Mouse (Mus musculus): ENCODE results near the gene Foxn1. TPM values are rescaled to one million over a fixed set of nuclear protein-coding genes. Genes with fewer than 3 reads are reported as not detected.

The Foxn1 gene
- 0.06 TPM in 1 of 2 replicates, not detected in the other for polyA plus RNA-seq (2012; rRNA removed)

- TF ChIP-seq POLR2A (IDR thresholded peaks at IDR 0.05; ENCODE audit: low read depth, low read length) (no peak), CTCF (IDR thresholded peaks at IDR 0.05; ENCODE audit: extremely low read depth, insufficient read length, insufficient replicate concordance, low read depth, low read length) (no peak)
- Histone ChIP-seq H3K4me1 (ENCODE audit: control insufficient read depth, insufficient read depth, insufficient read length, low read length) (no peaks in the 10 kb centered on the region), H3K4me3 (ENCODE audit: low read depth, low read length) (no peak within 1 kb of the TSS), H3K27me3 (ENCODE audit: control insufficient read depth, insufficient read depth, low read length) (no peaks in the 10 kb centered on the region), H3K27ac (ENCODE audit: insufficient read depth, low read depth, low read length) (no peak within 1 kb of the TSS), H3K36me3 (ENCODE audit: control insufficient read depth, insufficient read depth, low read length) (no peaks in the 10 kb centered on the region)
- WGBS = 63% methylated on average over 14 of the region's 14 CpGs
These were observed at the start of gene Foxn1 for GRCm38 (mm10) chr11:78386508-78387043. Gene Foxn1, minus strand, starts transcription at chr11:78386558.

- Histone ChIP-seq H3K27me3 (ENCODE audit: control insufficient read depth, insufficient read depth, low read length) (no peaks in the 10 kb centered on the region), H3K27ac (ENCODE audit: insufficient read depth, low read depth, low read length) (peak overlapping the region; percentile 90), H3K36me3 (ENCODE audit: control insufficient read depth, insufficient read depth, low read length) (no peaks in the 10 kb centered on the region), H3K4me1 (ENCODE audit: control insufficient read depth, insufficient read depth, insufficient read length, low read length) (peaks cover 32% of the 10 kb centered on the region), H3K4me3 (ENCODE audit: low read depth, low read length) (peak overlapping the region; percentile 30)
- TF ChIP-seq POLR2A (IDR thresholded peaks at IDR 0.05; ENCODE audit: low read depth, low read length) = no peak
- peak; percentile 88 for TF ChIP-seq CTCF (IDR thresholded peaks at IDR 0.05; ENCODE audit: extremely low read depth, insufficient read length, insufficient replicate concordance, low read depth, low read length)
- WGBS = 4% methylated on average over 19 of the region's 19 CpGs
These were observed 49.5 kb upstream of the Foxn1 start for GRCm38 (mm10) chr11:78435776-78436349.

- Histone ChIP-seq H3K27ac (ENCODE audit: insufficient read depth, low read depth, low read length) (peak overlapping the region; percentile 96), H3K36me3 (ENCODE audit: control insufficient read depth, insufficient read depth, low read length) (no peaks in the 10 kb centered on the region), H3K4me1 (ENCODE audit: control insufficient read depth, insufficient read depth, insufficient read length, low read length) (peaks cover 32% of the 10 kb centered on the region), H3K27me3 (ENCODE audit: control insufficient read depth, insufficient read depth, low read length) (no peaks in the 10 kb centered on the region), H3K4me3 (ENCODE audit: low read depth, low read length) (no peak overlapping the region)
- TF ChIP-seq CTCF (IDR thresholded peaks at IDR 0.05; ENCODE audit: extremely low read depth, insufficient read length, insufficient replicate concordance, low read depth, low read length) = no peak
- peak; percentile 50; the same call in 1 of the 2 replicates for TF ChIP-seq POLR2A (IDR thresholded peaks at IDR 0.05; ENCODE audit: low read depth, low read length)
- WGBS = 20% methylated on average over 4 of the region's 4 CpGs
These were observed 47.7 kb upstream of the Foxn1 start for GRCm38 (mm10) chr11:78434052-78434451.

DNA sequence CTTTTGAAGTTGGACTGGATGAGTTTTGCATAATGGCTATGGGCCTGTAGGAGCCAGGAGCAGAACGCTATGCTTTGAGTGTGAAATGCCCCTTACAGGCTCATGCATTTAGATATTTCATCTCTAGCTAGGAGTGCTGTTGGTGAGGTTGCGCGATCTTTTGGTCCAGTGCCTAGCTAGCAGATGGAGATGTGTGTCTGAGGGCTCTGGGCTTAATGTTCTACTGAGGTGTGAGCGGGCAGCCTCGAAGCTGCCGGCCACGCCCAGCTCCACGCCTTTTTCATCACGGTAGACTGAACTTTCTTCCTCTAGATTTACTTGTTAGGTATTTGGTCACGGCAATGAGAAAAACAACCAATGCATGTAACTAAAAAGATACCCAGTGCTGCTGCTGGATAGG is 44.8 kb upstream of the Foxn1 start:
- WGBS = 23% methylated on average over 10 of the region's 10 CpGs
- Histone ChIP-seq H3K4me3 (ENCODE audit: low read depth, low read length) (no peak overlapping the region), H3K36me3 (ENCODE audit: control insufficient read depth, insufficient read depth, low read length) (no peaks in the 10 kb centered on the region), H3K4me1 (ENCODE audit: control insufficient read depth, insufficient read depth, insufficient read length, low read length) (peaks cover 35% of the 10 kb centered on the region), H3K27ac (ENCODE audit: insufficient read depth, low read depth, low read length) (peak overlapping the region; percentile 93), H3K27me3 (ENCODE audit: control insufficient read depth, insufficient read depth, low read length) (no peaks in the 10 kb centered on the region)
- TF ChIP-seq POLR2A (IDR thresholded peaks at IDR 0.05; ENCODE audit: low read depth, low read length) = no peak
- no peak for TF ChIP-seq CTCF (IDR thresholded peaks at IDR 0.05; ENCODE audit: extremely low read depth, insufficient read length, insufficient replicate concordance, low read depth, low read length)

- Histone ChIP-seq H3K27me3 (ENCODE audit: control insufficient read depth, insufficient read depth, low read length) (no peaks in the 10 kb centered on the region), H3K4me3 (ENCODE audit: low read depth, low read length) (no peak overlapping the region), H3K36me3 (ENCODE audit: control insufficient read depth, insufficient read depth, low read length) (no peaks in the 10 kb centered on the region), H3K27ac (ENCODE audit: insufficient read depth, low read depth, low read length) (peak overlapping the region; percentile 87), H3K4me1 (ENCODE audit: control insufficient read depth, insufficient read depth, insufficient read length, low read length) (peaks cover 27% of the 10 kb centered on the region; the same call in 1 of the 2 replicates)
- TF ChIP-seq POLR2A (IDR thresholded peaks at IDR 0.05; ENCODE audit: low read depth, low read length) (no peak; the same call in 1 of the 2 replicates), CTCF (IDR thresholded peaks at IDR 0.05; ENCODE audit: extremely low read depth, insufficient read length, insufficient replicate concordance, low read depth, low read length) (no peak)
- 58% methylated on average over 11 of the region's 11 CpGs for WGBS
These were observed 44.0 kb upstream of the Foxn1 start for GRCm38 (mm10) chr11:78430195-78430878.

DNA sequence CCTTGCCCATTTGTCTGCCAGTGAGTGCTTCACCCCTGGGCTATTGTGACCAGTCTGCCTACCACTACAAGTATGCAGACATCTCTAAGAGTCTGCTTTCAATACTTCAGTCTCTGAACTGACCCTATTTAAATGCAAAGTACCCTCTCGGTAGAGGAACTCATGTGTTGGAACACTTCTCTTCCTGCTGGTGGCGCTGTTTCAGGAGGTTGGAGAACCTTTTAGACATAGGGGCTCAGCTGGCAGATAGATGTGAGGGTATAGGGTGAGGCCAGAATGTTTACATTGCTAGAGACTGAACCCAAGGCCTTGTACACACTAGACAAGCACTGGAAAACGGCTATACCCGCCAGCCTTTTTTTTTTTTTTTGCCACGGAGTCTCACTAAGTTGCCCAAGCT is 42.0 kb upstream of the Foxn1 start:
- Histone ChIP-seq H3K36me3 (ENCODE audit: control insufficient read depth, insufficient read depth, low read length) (no peaks in the 10 kb centered on the region), H3K4me1 (ENCODE audit: control insufficient read depth, insufficient read depth, insufficient read length, low read length) (peaks cover 12% of the 10 kb centered on the region; the same call in 1 of the 2 replicates), H3K27ac (ENCODE audit: insufficient read depth, low read depth, low read length) (peak overlapping the region; percentile 52), H3K27me3 (ENCODE audit: control insufficient read depth, insufficient read depth, low read length) (no peaks in the 10 kb centered on the region), H3K4me3 (ENCODE audit: low read depth, low read length) (no peak overlapping the region)
- TF ChIP-seq POLR2A (IDR thresholded peaks at IDR 0.05; ENCODE audit: low read depth, low read length) (no peak), CTCF (IDR thresholded peaks at IDR 0.05; ENCODE audit: extremely low read depth, insufficient read length, insufficient replicate concordance, low read depth, low read length) (no peak)
- 72% methylated on average over 5 of the region's 5 CpGs for WGBS

- peaks cover 14% of the 10 kb centered on the region for H3K4me1 ChIP-seq (ENCODE audit: control insufficient read depth, insufficient read depth, insufficient read length, low read length)
- no peak for TF ChIP-seq POLR2A (IDR thresholded peaks at IDR 0.05; ENCODE audit: low read depth, low read length)
- 34% methylated on average over 6 of the region's 6 CpGs for WGBS
- H3K27me3 ChIP-seq (ENCODE audit: control insufficient read depth, insufficient read depth, low read length) = no peaks in the 10 kb centered on the region
- H3K36me3 ChIP-seq (ENCODE audit: control insufficient read depth, insufficient read depth, low read length) = no peaks in the 10 kb centered on the region
- peak overlapping the region; percentile 87 for H3K27ac ChIP-seq (ENCODE audit: insufficient read depth, low read depth, low read length)
- no peak overlapping the region for H3K4me3 ChIP-seq (ENCODE audit: low read depth, low read length)
These were observed 41.3 kb upstream of the Foxn1 start for GRCm38 (mm10) chr11:78427655-78428054.
